Mouse (Mus musculus) cortical plate, adult 2 months (tissue): Measurements from ENCODE around the gene Pinlyp.

Experiments used
- CTCF ChIP-seq: fragments of 200-500 bp; IDR thresholded peaks from 2 replicates; pipeline ENCODE4 v1.5.1; 2011; ENCODE audit warnings: mild to moderate bottlenecking, control low read depth, low read length; ENCODE audit not compliant: insufficient read depth; ENCODE audit errors: extremely low read depth
- POLR2A ChIP-seq: fragments of 200-500 bp; IDR thresholded peaks from 2 replicates; pipeline ENCODE4 v1.6.1; 2011; ENCODE audit warnings: mild to moderate bottlenecking, low read length, control low read depth; ENCODE audit not compliant: insufficient read depth; ENCODE audit errors: extremely low read depth

DNA sequence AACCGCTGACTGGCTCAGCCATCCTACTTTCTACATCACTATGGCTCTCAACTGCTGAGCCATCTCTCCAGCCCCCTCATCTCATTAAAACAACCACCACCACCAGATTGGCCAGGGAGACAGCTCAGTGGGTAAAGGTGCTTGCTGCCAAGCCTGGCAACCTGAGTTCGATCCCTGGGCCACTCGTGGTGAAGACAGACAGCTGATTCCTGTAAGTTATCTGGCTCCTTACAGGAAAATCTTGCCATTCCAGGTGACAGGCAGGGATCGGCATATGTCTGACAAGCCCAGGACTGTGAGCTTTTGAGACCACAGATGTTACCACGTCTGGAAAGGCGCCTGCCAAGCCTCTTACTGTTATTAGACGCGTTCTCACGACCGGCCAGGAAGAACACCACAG lies 31.9 kb upstream of the Pinlyp start:
- TF ChIP-seq CTCF (no peak), POLR2A (no peak)
